Mouse (Mus musculus) CH12.LX (cell line): ENCODE measurements at regions not wholly inside any gene's neighbourhood (a gene's known extent, or its start where the extent isn't known, plus 50 kb on each side); places are given as distances from the start of the nearest gene placed in this dataset.

Experiments
- DNase-seq: peaks from one replicate; pipeline ENCODE4 v3.0.0-alpha.2; 2013; ENCODE audit errors: extremely low read depth
- H3K27ac ChIP-seq: 2 replicates; pipeline ENCODE4 v1.5.1; 2012; ENCODE audit warnings: low read depth, mild to moderate bottlenecking, control low read depth, moderate library complexity; ENCODE audit not compliant: insufficient read depth
- H3K27me3 ChIP-seq: replicated peaks from 2 replicates; pipeline ENCODE3; 2012; ENCODE audit warnings: inconsistent platforms
- H3K36me3 ChIP-seq, 2 experiments: replicated peaks in 1 of 2; 2 replicates each; pipeline versions ENCODE3 to v1.6.1; 2012; ENCODE audit warnings: inconsistent platforms in 1 of 2, low read length in 1 of 2, mild to moderate bottlenecking in 1 of 2, mixed read lengths in 1 of 2, moderate library complexity in 1 of 2; ENCODE audit not compliant: control insufficient read depth in 1 of 2, insufficient read depth in 1 of 2
- H3K4me1 ChIP-seq, 2 experiments: 2 replicates each; pipeline ENCODE4 v1.6.1; 2012; ENCODE audit warnings: inconsistent platforms in 1 of 2, moderate library complexity in 1 of 2; ENCODE audit not compliant: insufficient read depth in 2 of 2, control insufficient read depth in 1 of 2
- H3K4me2 ChIP-seq: 2 replicates; pipeline ENCODE4 v1.6.1; 2012; ENCODE audit warnings: low read depth, mild to moderate bottlenecking, control low read depth; ENCODE audit not compliant: poor library complexity, insufficient read depth, severe bottlenecking
- H3K4me3 ChIP-seq, 3 experiments: fragments of 150-350 bp in 1 of 3; sonication (generic) in 1 of 3; replicated peaks in 1 of 3; 2 replicates each; pipeline versions ENCODE3 to v1.5.1; 2011 to 2012; ENCODE audit warnings: low read depth in 2 of 3, low read length in 2 of 3, mild to moderate bottlenecking in 2 of 3, moderate library complexity in 2 of 3, control low read depth in 1 of 3, improper control_type of control experiment in 1 of 3, inconsistent platforms in 1 of 3, mixed read lengths in 1 of 3; ENCODE audit not compliant: poor library complexity in 1 of 3
- H3K79me2 ChIP-seq: replicated peaks from 2 replicates; pipeline ENCODE4 v1.6.1; 2012; ENCODE audit warnings: mild to moderate bottlenecking, moderate library complexity; ENCODE audit not compliant: control insufficient read depth, poor library complexity, insufficient read depth, severe bottlenecking; ENCODE audit errors: extremely low read depth
- H3K9ac ChIP-seq: 2 replicates; pipeline ENCODE4 v1.6.1; 2012; ENCODE audit warnings: low read depth, mild to moderate bottlenecking, control low read depth, moderate library complexity; ENCODE audit not compliant: insufficient read depth
- H3K9me3 ChIP-seq: replicated peaks from 2 replicates; pipeline ENCODE3; 2012; ENCODE audit warnings: low read length, inconsistent platforms, mixed read lengths
- BHLHE40 ChIP-seq: IDR thresholded peaks from 2 replicates; pipeline ENCODE4 v1.6.1; 2011; ENCODE audit warnings: mild to moderate bottlenecking, low read depth, low read length, improper control_type of control experiment
- CHD1 ChIP-seq: IDR thresholded peaks from 2 replicates; pipeline ENCODE4 v1.6.1; 2012; ENCODE audit warnings: low read depth, low read length, improper control_type of control experiment, inconsistent platforms
- CHD2 ChIP-seq: IDR thresholded peaks from 2 replicates; pipeline ENCODE4 v1.6.1; 2011; ENCODE audit warnings: low read length, improper control_type of control experiment
- CTCF ChIP-seq, 2 experiments: IDR thresholded peaks in 1 of 2; conservative IDR thresholded peaks in 1 of 2; 2 replicates each; pipeline ENCODE4 v1.5.1; 2011 to 2012; ENCODE audit warnings: low read depth in 2 of 2, low read length in 2 of 2, improper control_type of control experiment in 1 of 2, inconsistent platforms in 1 of 2, mild to moderate bottlenecking in 1 of 2, moderate library complexity in 1 of 2
- ELF1 ChIP-seq: IDR thresholded peaks from 2 replicates; pipeline ENCODE4 v1.6.1; 2014; ENCODE audit warnings: low read depth, mild to moderate bottlenecking, inconsistent platforms, low read length, improper control_type of control experiment
- GABPA ChIP-seq: IDR thresholded peaks from 2 replicates; pipeline ENCODE4 v1.6.1; 2012; ENCODE audit warnings: low read depth, low read length, improper control_type of control experiment, inconsistent platforms; ENCODE audit not compliant: insufficient replicate concordance
- JUN ChIP-seq: IDR thresholded peaks from 2 replicates; pipeline ENCODE4 v1.6.1; 2011; ENCODE audit warnings: low read depth, mild to moderate bottlenecking, low read length, improper control_type of control experiment, moderate library complexity; ENCODE audit not compliant: insufficient read depth
- MAX ChIP-seq: IDR thresholded peaks from 2 replicates; pipeline ENCODE4 v1.6.1; 2011; ENCODE audit warnings: low read length, improper control_type of control experiment
- MAZ ChIP-seq: IDR thresholded peaks from 2 replicates; pipeline ENCODE4 v1.6.1; 2012; ENCODE audit warnings: low read depth, mild to moderate bottlenecking, inconsistent platforms, low read length, improper control_type of control experiment, moderate library complexity
- MYC ChIP-seq: IDR thresholded peaks from 2 replicates; pipeline ENCODE4 v1.6.1; 2011; ENCODE audit warnings: low read depth, mild to moderate bottlenecking, improper control_type of control experiment, low read length
- NELFE ChIP-seq: IDR thresholded peaks from 2 replicates; pipeline ENCODE4 v1.6.1; 2011; ENCODE audit warnings: low read depth, low read length, improper control_type of control experiment
- POLR2AphosphoS2 ChIP-seq: IDR thresholded peaks from 2 replicates; pipeline ENCODE4 v1.6.1; 2011; ENCODE audit warnings: low read depth, low read length, improper control_type of control experiment
- RAD21 ChIP-seq: IDR thresholded peaks from 2 replicates; pipeline ENCODE4 v1.6.1; 2011; ENCODE audit warnings: low read depth, mild to moderate bottlenecking, low read length, improper control_type of control experiment, moderate library complexity
- TCF12 ChIP-seq: IDR thresholded peaks from 2 replicates; pipeline ENCODE4 v1.6.1; 2014; ENCODE audit warnings: low read depth, mild to moderate bottlenecking, inconsistent platforms, low read length, improper control_type of control experiment
- UBTF ChIP-seq: IDR thresholded peaks from 2 replicates; pipeline ENCODE4 v1.6.1; 2012; ENCODE audit warnings: low read depth, mild to moderate bottlenecking, inconsistent platforms, low read length, improper control_type of control experiment, moderate library complexity
- USF2 ChIP-seq: conservative IDR thresholded peaks from 2 replicates; pipeline ENCODE4 v1.6.1; 2011; ENCODE audit warnings: low read depth, low read length, improper control_type of control experiment
- ZC3H11A ChIP-seq: IDR thresholded peaks from 2 replicates; pipeline ENCODE4 v1.6.1; 2012; ENCODE audit warnings: low read depth, mild to moderate bottlenecking, inconsistent platforms, low read length, improper control_type of control experiment
- ZKSCAN1 ChIP-seq: IDR thresholded peaks from 2 replicates; pipeline ENCODE4 v1.6.1; 2012; ENCODE audit warnings: low read depth, inconsistent platforms, low read length, improper control_type of control experiment, borderline replicate concordance
- dilution Hi-C: fragments of 300-500 bp; cut with MboI; formaldehyde crosslinking; loops from 2 replicates; pipeline ENCODE4 v1.14.3; 2020; ENCODE audit warnings: low sequenced_read_pairs; ENCODE audit not compliant: extremely low pct_unique_long_range_greater_than_20kb, extremely low pct_ligation_motif_present
- in situ Hi-C: fragments of 300-500 bp; cut with MboI; formaldehyde crosslinking; loops from 3 replicates; pipeline ENCODE4 v1.14.3; 2019; ENCODE audit warnings: low sequenced_read_pairs, low pct_ligation_motif_present, low pct_unique_long_range_greater_than_20kb, mixed read lengths

GRCm38 (mm10) chr14:99593864-99594263, 295.4 kb downstream of the Klf5 start:
- Histone ChIP-seq H3K79me2 (no peaks in the 10 kb centered on the region), H3K9me3 (no peaks in the 10 kb centered on the region), H3K4me3 (no peak overlapping the region), H3K4me2 (no peak overlapping the region), H3K27ac (no peak overlapping the region), H3K4me1 (no peaks in the 10 kb centered on the region), H3K9ac (no peak overlapping the region), H3K27me3 (no peaks in the 10 kb centered on the region), H3K36me3 (no peaks in the 10 kb centered on the region)
- in situ Hi-C loops (no loop called here), dilution Hi-C loops (no loop called here)
- DNase-seq: no peak
- TF ChIP-seq BHLHE40: no peak
- TF ChIP-seq JUN: no peak
- no peak for TF ChIP-seq TCF12
- no peak for TF ChIP-seq MYC
- TF ChIP-seq NELFE: no peak
- TF ChIP-seq CTCF (conservative IDR thresholded peaks at IDR 0.05 in 1 of 2, IDR thresholded peaks at IDR 0.05 in 1 of 2; ENCODE audit: low read depth in 2 of 2, low read length in 2 of 2): no peak
- no peak for TF ChIP-seq RAD21

DNA sequence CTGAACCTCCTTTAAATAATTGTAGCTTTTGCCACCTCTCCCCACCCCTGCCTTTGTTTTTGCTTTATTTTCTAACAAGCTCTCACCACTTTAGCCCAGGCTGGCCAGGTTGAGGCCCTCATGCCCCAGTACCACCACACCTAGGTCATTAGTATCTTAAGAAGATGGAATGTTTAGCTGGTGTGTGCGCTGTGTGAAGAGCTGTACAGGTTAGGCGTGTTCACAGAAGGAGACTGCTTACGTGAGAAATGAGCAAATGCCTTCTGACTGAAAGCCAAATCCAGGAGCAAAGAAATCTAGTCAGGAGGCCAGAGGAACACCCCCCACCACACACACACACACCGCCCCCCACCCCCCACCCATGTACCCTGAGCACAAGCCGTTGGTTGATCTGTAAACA, 303.4 kb downstream of the Klf5 start:
- Histone ChIP-seq H3K27me3 (no peaks in the 10 kb centered on the region), H3K4me1 (peaks cover 0 to 3% of the 10 kb centered on the region in 2 experiments; a peak in 1 of 4 replicates), H3K36me3 (no peaks in the 10 kb centered on the region), H3K4me3 (no peak overlapping the region), H3K27ac (no peak overlapping the region), H3K79me2 (no peaks in the 10 kb centered on the region), H3K4me2 (no peak overlapping the region)
- DNase-seq: no peak
- in situ Hi-C loops (no loop called here), dilution Hi-C loops (no loop called here)
- TF ChIP-seq UBTF (no peak), ZKSCAN1 (no peak), CHD1 (no peak), MAX (no peak), CHD2 (no peak), JUN (no peak), USF2 (no peak), CTCF (conservative IDR thresholded peaks at IDR 0.05 in 1 of 2, IDR thresholded peaks at IDR 0.05 in 1 of 2; ENCODE audit: low read depth in 2 of 2, low read length in 2 of 2) (no peak), ELF1 (no peak), GABPA (no peak), MYC (no peak), MAZ (no peak), POLR2AphosphoS2 (no peak), ZC3H11A (no peak)
- TF ChIP-seq, all 38 proteins: peak for 0
- Histone ChIP-seq H3K9ac (no peak overlapping the region), H3K9me3 (no peaks in the 10 kb centered on the region)
